Mouse (Mus musculus): ENCODE results near the gene 9430015G10Rik. TPM values are rescaled to one million over a fixed set of nuclear protein-coding genes. Genes with fewer than 3 reads are reported as not detected.

Gene 9430015G10Rik
- polyA plus RNA-seq, 1 experiment from 2014 or later = 29.1 TPM

- Histone ChIP-seq H3K27ac (no peak overlapping the region), H3K9ac (no peak overlapping the region), H3K4me1 (replicated peaks; ENCODE audit: control insufficient read depth, insufficient read depth, low read length) (no peaks in the 10 kb centered on the region), H3K4me3 (replicated peaks; ENCODE audit: low read length) (no peak overlapping the region), H3K36me3 (replicated peaks; ENCODE audit: control insufficient read depth, insufficient read depth) (no peaks in the 10 kb centered on the region), H3K27me3 (ENCODE audit: control insufficient read depth, insufficient read depth, low read length) (no peaks in the 10 kb centered on the region), H3K4me2 (replicated peaks) (no peak overlapping the region), H3K9me3 (ENCODE audit: control insufficient read depth, low read length) (no peaks in the 10 kb centered on the region)
- ATAC-seq (ENCODE audit: low FRiP score) (no peak), DNase-seq (ENCODE audit: low spot score) (no peak)
- WGBS = 82% methylated on average over 1 of the region's 1 CpGs
Observed at GRCm38 (mm10) chr4:156092765-156093164, 17.0 kb upstream of the 9430015G10Rik start.

GRCm38 (mm10) chr4:156093758-156094157 is 16.0 kb upstream of the 9430015G10Rik start:
- Histone ChIP-seq H3K9me3 (ENCODE audit: control insufficient read depth, low read length) (no peaks in the 10 kb centered on the region), H3K9ac (no peak overlapping the region), H3K4me2 (replicated peaks) (no peak overlapping the region), H3K4me1 (replicated peaks; ENCODE audit: control insufficient read depth, insufficient read depth, low read length) (no peaks in the 10 kb centered on the region), H3K36me3 (replicated peaks; ENCODE audit: control insufficient read depth, insufficient read depth) (no peaks in the 10 kb centered on the region), H3K27me3 (ENCODE audit: control insufficient read depth, insufficient read depth, low read length) (no peaks in the 10 kb centered on the region), H3K27ac (no peak overlapping the region), H3K4me3 (replicated peaks; ENCODE audit: low read length) (no peak overlapping the region)
- WGBS = 86% methylated on average over 5 of the region's 5 CpGs
- DNase-seq (ENCODE audit: low spot score) (no peak), ATAC-seq (ENCODE audit: low FRiP score) (no peak)

GRCm38 (mm10) chr4:156096191-156096590 is 13.6 kb upstream of the 9430015G10Rik start:
- no peak for DNase-seq (ENCODE audit: low spot score)
- Histone ChIP-seq H3K9ac (no peak overlapping the region), H3K4me3 (replicated peaks; ENCODE audit: low read length) (no peak overlapping the region), H3K4me2 (replicated peaks) (no peak overlapping the region), H3K36me3 (replicated peaks; ENCODE audit: control insufficient read depth, insufficient read depth) (no peaks in the 10 kb centered on the region), H3K27ac (no peak overlapping the region), H3K9me3 (ENCODE audit: control insufficient read depth, low read length) (no peaks in the 10 kb centered on the region), H3K4me1 (replicated peaks; ENCODE audit: control insufficient read depth, insufficient read depth, low read length) (no peaks in the 10 kb centered on the region), H3K27me3 (ENCODE audit: control insufficient read depth, insufficient read depth, low read length) (no peaks in the 10 kb centered on the region)
- 95% methylated on average over 1 of the region's 1 CpGs for WGBS
- ATAC-seq (ENCODE audit: low FRiP score) = no peak

- WGBS = 78% methylated on average over 9 of the region's 9 CpGs
- no peaks in the 10 kb centered on the region for H3K27me3 ChIP-seq (ENCODE audit: control insufficient read depth, insufficient read depth, low read length)
- no peak overlapping the region for H3K9ac ChIP-seq
- DNase-seq (ENCODE audit: low spot score) = no peak
- H3K9me3 ChIP-seq (ENCODE audit: control insufficient read depth, low read length) = no peaks in the 10 kb centered on the region
- no peaks in the 10 kb centered on the region for H3K4me1 ChIP-seq (replicated peaks; ENCODE audit: control insufficient read depth, insufficient read depth, low read length)
- H3K4me3 ChIP-seq (replicated peaks; ENCODE audit: low read length) = no peak overlapping the region
- H3K36me3 ChIP-seq (replicated peaks; ENCODE audit: control insufficient read depth, insufficient read depth) = no peaks in the 10 kb centered on the region
- no peak for ATAC-seq (ENCODE audit: low FRiP score)
- H3K4me2 ChIP-seq (replicated peaks) = no peak overlapping the region
- no peak overlapping the region for H3K27ac ChIP-seq
Observed at GRCm38 (mm10) chr4:156097770-156098366, 11.9 kb upstream of the 9430015G10Rik start.

GRCm38 (mm10) chr4:156099427-156099826 is 10.4 kb upstream of the 9430015G10Rik start:
- no peaks in the 10 kb centered on the region for H3K27me3 ChIP-seq (ENCODE audit: control insufficient read depth, insufficient read depth, low read length)
- H3K36me3 ChIP-seq (replicated peaks; ENCODE audit: control insufficient read depth, insufficient read depth) = no peaks in the 10 kb centered on the region
- 65% methylated on average over 6 of the region's 6 CpGs for WGBS
- H3K4me2 ChIP-seq (replicated peaks) = no peak overlapping the region
- H3K9ac ChIP-seq = no peak overlapping the region
- no peaks in the 10 kb centered on the region for H3K9me3 ChIP-seq (ENCODE audit: control insufficient read depth, low read length)
- no peak for ATAC-seq (ENCODE audit: low FRiP score)
- no peak for DNase-seq (ENCODE audit: low spot score)
- no peak overlapping the region for H3K27ac ChIP-seq
- H3K4me3 ChIP-seq (replicated peaks; ENCODE audit: low read length) = no peak overlapping the region
- no peaks in the 10 kb centered on the region for H3K4me1 ChIP-seq (replicated peaks; ENCODE audit: control insufficient read depth, insufficient read depth, low read length)

GRCm38 (mm10) chr4:156100501-156100900 is 9.3 kb upstream of the 9430015G10Rik start:
- H3K36me3 ChIP-seq (replicated peaks; ENCODE audit: control insufficient read depth, insufficient read depth) = no peaks in the 10 kb centered on the region
- no peak for ATAC-seq (ENCODE audit: low FRiP score)
- H3K4me3 ChIP-seq (replicated peaks; ENCODE audit: low read length) = no peak overlapping the region
- H3K27me3 ChIP-seq (ENCODE audit: control insufficient read depth, insufficient read depth, low read length) = no peaks in the 10 kb centered on the region
- no peaks in the 10 kb centered on the region for H3K4me1 ChIP-seq (replicated peaks; ENCODE audit: control insufficient read depth, insufficient read depth, low read length)
- H3K4me2 ChIP-seq (replicated peaks) = no peak overlapping the region
- 93% methylated on average over 5 of the region's 5 CpGs for WGBS
- no peak for DNase-seq (ENCODE audit: low spot score)
- no peaks in the 10 kb centered on the region for H3K9me3 ChIP-seq (ENCODE audit: control insufficient read depth, low read length)
- no peak overlapping the region for H3K27ac ChIP-seq
- no peak overlapping the region for H3K9ac ChIP-seq

- 49% methylated on average over 3 of the region's 3 CpGs for WGBS
- H3K9me3 ChIP-seq (ENCODE audit: control insufficient read depth, low read length) = no peaks in the 10 kb centered on the region
- H3K4me2 ChIP-seq (replicated peaks) = no peak overlapping the region
- no peaks in the 10 kb centered on the region for H3K4me1 ChIP-seq (replicated peaks; ENCODE audit: control insufficient read depth, insufficient read depth, low read length)
- H3K27me3 ChIP-seq (ENCODE audit: control insufficient read depth, insufficient read depth, low read length) = no peaks in the 10 kb centered on the region
- no peak overlapping the region for H3K27ac ChIP-seq
- no peaks in the 10 kb centered on the region for H3K36me3 ChIP-seq (replicated peaks; ENCODE audit: control insufficient read depth, insufficient read depth)
- no peak overlapping the region for H3K9ac ChIP-seq
- no peak for ATAC-seq (ENCODE audit: low FRiP score)
- no peak overlapping the region for H3K4me3 ChIP-seq (replicated peaks; ENCODE audit: low read length)
- DNase-seq (ENCODE audit: low spot score) = no peak
Observed at GRCm38 (mm10) chr4:156101481-156101903, 8.3 kb upstream of the 9430015G10Rik start.

GRCm38 (mm10) chr4:156103342-156103741 is 6.4 kb upstream of the 9430015G10Rik start:
- no peak overlapping the region for H3K9ac ChIP-seq

GRCm38 (mm10) chr4:156108606-156109546 is 906 bp upstream of the 9430015G10Rik start:
- peaks cover 7% of the 10 kb centered on the region; the same call in 1 of the 2 replicates for H3K4me1 ChIP-seq (replicated peaks; ENCODE audit: control insufficient read depth, insufficient read depth, low read length)
- H3K9me3 ChIP-seq (ENCODE audit: control insufficient read depth, low read length) = no peaks in the 10 kb centered on the region
- peak overlapping the region; percentile 62 for H3K9ac ChIP-seq
- no peaks in the 10 kb centered on the region for H3K27me3 ChIP-seq (ENCODE audit: control insufficient read depth, insufficient read depth, low read length)
- 34% methylated on average over 13 of the region's 13 CpGs for WGBS
- H3K4me2 ChIP-seq (replicated peaks) = peak overlapping the region; percentile 66
- ATAC-seq (ENCODE audit: low FRiP score) = no peak
- H3K27ac ChIP-seq = peak overlapping the region; percentile 77
- peak overlapping the region; percentile 41 for H3K4me3 ChIP-seq (replicated peaks; ENCODE audit: low read length)
- no peaks in the 10 kb centered on the region for H3K36me3 ChIP-seq (replicated peaks; ENCODE audit: control insufficient read depth, insufficient read depth)
- DNase-seq (ENCODE audit: low spot score) = peak; percentile 56

More at GRCm38 (mm10) chr4:156103342-156103741, 6.4 kb upstream of the 9430015G10Rik start:
- Histone ChIP-seq H3K27ac (no peak overlapping the region), H3K9me3 (ENCODE audit: control insufficient read depth, low read length) (no peaks in the 10 kb centered on the region), H3K4me1 (replicated peaks; ENCODE audit: control insufficient read depth, insufficient read depth, low read length) (no peaks in the 10 kb centered on the region), H3K4me3 (replicated peaks; ENCODE audit: low read length) (no peak overlapping the region), H3K4me2 (replicated peaks) (no peak overlapping the region), H3K27me3 (ENCODE audit: control insufficient read depth, insufficient read depth, low read length) (no peaks in the 10 kb centered on the region), H3K36me3 (replicated peaks; ENCODE audit: control insufficient read depth, insufficient read depth) (no peaks in the 10 kb centered on the region)
- DNase-seq (ENCODE audit: low spot score) (no peak), ATAC-seq (ENCODE audit: low FRiP score) (no peak)
- WGBS = 80% methylated on average over 4 of the region's 4 CpGs
